Mouse (Mus musculus) monocyte, adult 2 months (primary cell): ENCODE measurements around the gene Hist1h4k.
"Not testable (repeated sequence)": the region's sequence is repeated elsewhere in the genome, so short reads cannot be mapped to it uniquely, and the experiment has no call there.

Source experiments
- DNase-seq, 2 experiments: peaks; one replicate each; pipeline ENCODE4 v3.0.0; 2022; ENCODE audit warnings: low spot score in 2 of 2, low read depth in 1 of 2

The Hist1h4k gene

GRCm38 (mm10) chr13:21721107-21721756 is 29.1 kb downstream of the Hist1h4k start:
- DNase-seq = not testable (repeated sequence)

DNA sequence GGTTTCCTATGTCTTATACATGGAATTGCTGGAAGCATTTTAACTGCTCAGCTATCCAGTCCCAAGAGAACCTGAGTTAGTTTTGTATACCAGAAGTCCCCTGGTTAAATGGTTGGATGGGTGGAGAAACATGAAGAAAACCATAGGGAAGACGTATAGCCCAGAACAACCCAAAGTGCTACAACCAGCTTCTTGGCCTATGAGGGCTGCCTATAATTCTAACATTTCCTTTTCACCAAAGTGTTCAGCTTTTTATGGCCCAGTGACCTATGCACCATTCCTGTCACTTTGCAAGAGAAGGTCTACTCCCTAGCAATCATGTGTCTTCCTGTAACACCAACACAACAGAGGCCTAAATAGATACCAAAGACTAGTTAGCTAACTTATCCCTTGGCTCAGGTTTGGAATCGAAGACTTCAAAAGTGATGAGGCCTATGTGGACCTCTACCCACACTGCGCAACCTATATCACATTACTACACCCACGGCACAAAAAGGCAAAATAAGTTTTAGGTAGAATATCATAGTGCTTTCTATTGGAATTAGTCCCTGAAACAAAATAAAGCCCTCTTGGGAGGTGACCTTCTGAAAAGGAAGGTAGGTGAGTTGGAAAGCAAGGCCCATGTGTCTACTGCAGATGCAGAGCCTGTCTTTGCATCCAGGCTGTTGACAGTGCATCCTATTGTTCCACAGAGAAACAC is 31.8 kb downstream of the Hist1h4k start:
- DNase-seq = no peak

DNA sequence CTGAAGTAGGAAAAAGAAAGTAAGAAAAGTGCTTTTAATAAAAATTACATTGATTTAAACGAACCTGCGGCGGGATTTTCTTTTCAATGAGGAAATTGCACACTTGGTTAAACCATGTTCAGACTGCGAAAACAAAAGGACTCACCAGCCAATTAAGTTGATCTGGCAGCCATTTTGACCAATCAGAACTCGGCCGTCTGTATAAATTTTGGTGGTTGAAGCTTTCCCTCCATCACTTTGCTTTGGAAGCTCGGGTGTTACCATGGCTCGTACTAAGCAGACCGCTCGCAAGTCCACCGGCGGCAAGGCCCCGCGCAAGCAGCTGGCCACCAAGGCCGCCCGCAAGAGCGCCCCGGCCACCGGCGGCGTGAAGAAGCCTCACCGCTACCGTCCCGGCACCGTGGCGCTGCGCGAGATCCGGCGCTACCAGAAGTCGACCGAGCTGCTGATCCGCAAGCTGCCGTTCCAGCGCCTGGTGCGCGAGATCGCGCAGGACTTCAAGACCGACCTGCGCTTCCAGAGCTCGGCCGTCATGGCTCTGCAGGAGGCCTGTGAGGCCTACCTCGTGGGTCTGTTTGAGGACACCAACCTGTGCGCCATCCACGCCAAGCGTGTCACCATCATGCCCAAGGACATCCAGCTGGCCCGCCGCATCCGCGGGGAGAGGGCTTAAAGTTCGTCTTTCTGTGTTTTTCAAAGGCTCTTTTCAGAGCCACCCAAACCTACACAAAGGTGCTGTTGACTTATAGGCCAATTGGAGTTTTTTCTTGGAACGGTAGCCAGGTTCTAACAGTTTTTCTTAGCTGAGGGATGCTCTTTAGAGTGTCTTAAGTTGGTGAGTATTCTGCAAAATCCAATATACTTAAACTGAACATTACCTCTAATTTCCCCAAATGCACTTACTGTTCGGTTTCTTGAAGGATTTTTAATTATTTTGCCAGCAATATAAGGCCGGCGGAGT is 32.6 kb downstream of the Hist1h4k start, which contains the start of gene Hist1h3h:
TSS of gene Hist1h3h (plus strand) at position 263 of the 961 bp plus-strand sequence.
- peak; percentile 61 to 68 for DNase-seq

DNA sequence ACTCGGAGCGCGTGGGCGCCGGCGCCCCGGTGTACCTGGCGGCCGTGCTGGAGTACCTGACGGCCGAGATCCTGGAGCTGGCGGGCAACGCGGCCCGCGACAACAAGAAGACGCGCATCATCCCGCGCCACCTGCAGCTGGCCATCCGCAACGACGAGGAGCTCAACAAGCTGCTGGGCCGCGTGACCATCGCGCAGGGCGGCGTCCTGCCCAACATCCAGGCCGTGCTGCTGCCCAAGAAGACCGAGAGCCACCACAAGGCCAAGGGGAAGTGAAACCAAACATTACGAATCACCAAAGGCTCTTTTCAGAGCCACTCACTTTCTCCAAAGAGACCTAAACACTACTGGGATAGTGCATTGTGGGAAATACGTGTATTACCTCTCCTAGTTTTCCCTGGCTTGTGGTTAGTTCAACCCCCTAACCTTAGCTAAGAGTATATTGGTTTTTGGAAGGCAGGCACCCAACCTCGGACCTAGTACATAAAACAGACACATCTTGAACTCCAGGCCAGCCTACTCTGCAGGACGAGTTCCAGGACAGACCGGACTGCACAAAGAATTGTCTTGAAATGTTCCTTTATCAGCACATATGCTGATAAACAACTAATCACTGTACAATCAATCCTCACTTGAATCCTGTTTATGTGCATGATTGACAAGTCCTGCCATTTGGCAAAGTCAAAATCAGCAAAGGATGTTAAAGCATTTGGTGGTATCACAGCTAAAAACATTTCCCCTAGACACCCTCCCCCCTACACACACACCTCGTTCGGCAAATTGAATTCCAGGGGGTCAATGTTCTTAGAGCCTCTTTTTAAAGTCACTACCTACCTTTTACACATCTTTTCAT is 33.5 kb downstream of the Hist1h4k start:
- DNase-seq = peak; percentile 36 to 49

DNA sequence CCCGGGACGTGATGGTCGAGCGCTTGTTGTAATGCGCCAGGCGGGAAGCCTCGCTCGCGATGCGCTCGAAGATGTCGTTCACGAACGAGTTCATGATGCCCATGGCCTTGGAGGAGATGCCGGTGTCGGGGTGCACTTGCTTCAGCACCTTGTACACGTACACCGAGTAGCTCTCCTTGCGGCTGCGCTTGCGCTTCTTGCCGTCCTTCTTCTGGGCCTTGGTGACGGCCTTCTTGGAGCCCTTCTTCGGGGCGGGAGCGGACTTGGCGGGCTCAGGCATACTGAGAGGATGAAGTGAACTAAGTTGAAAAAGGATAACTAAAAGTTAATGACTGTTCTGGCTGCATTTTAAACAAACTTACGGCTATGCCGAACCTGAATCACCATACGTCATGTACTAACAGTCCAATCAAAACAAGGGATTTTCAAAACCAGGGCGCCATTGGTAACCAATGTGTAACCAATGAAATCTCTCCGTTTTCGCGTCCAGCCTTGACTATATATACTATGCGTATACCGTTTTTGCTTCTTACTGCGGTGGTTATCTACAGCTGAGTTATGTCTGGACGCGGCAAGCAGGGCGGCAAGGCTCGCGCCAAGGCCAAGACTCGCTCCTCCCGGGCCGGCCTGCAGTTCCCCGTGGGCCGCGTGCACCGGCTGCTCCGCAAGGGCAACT is 34.3 kb downstream of the Hist1h4k start, which contains the start of the genes Hist1h2bl and Hist1h2ai:
TSS of gene Hist1h2bl (minus strand) at position 280 of the 676 bp plus-strand sequence.
TSS of gene Hist1h2ai (plus strand) at position 559 of the 676 bp plus-strand sequence.
- peak; percentile 60 to 65 for DNase-seq

- DNase-seq = peak in 1 of 2 experiments; percentile 24
These were observed 35.0 kb downstream of the Hist1h4k start for GRCm38 (mm10) chr13:21715131-21715863.

- DNase-seq = peak in 1 of 2 experiments; percentile 29
These were observed 35.6 kb downstream of the Hist1h4k start for GRCm38 (mm10) chr13:21714725-21715124.

DNA sequence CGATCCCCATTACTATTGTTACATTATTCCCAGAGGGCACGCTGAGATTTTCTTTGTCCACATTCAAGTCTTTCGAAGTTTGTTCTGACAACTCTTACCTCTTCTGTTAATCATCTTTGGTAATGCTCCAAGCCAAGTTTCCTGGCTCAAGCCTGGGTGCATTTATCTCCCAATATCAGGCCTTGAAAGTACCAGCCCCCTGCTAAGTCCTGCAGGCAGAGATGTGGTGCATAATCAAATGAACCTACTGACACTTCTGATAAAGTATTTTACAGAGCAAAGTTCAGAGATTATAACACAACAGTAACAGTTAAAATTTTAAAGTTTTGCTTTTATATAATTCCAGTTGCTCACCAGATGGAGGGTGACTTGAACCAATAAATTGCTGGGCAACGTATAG is 38.6 kb downstream of the Hist1h4k start:
- DNase-seq = no peak

- DNase-seq = peak in 1 of 2 experiments; percentile 76
These were observed 39.3 kb downstream of the Hist1h4k start for GRCm38 (mm10) chr13:21710821-21711525.

DNA sequence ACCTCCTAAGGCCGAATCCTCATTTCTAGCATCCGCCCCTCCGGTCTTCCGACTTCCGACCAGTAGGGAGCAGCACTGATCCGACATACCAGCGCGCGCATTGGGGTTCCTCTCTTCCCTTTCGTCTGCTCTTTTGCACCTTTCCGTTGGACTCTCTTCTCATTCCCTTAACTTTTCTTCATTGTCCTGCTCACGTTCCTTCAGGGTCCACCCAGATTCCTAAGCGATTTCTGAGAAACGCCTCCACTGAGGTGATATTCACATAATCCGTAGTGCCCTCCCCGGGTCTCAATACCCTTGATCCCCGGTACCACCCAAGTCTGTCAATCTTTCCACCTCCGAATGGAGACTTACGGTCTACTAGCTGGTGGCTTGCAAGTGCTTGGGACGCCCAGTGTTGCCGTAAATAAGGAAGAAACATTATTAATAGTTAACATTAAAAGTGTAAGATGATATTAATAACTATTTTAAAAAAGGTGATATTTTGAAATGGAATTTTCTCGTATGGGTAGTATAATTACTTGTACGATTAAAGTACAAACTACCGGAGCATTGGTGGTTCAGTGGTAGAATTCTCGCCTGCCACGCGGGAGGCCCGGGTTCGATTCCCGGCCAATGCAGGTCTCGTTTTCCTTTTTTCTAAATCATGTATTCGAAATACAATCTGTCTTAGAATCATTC is 40.1 kb downstream of the Hist1h4k start:
- peak; percentile 60 to 79 for DNase-seq

DNA sequence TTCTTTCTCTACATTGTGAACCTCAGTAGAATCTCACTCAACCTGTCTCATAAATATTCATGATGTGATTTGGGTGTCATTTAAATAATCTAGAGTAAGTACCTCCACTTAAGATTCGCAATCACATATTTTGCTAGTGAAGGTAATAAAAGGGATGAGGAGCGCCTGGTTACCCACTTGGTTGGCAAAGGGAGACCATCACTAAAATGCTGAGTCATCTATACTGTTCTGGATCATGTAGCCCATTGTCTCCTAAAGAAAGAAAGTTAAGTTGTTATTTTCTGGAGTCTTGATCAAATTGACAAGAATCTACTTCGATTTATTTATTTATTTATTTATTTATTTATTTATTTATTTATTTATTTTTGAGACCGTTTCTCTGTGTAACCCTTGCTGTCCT is 43.6 kb downstream of the Hist1h4k start:
- no peak for DNase-seq
